Mouse (Mus musculus) neural tube, embryonic 11.5 days (tissue): Measurements from ENCODE around the gene Ercc4. TPM values are rescaled to one million over a fixed set of nuclear protein-coding genes. Genes with fewer than 3 reads are reported as not detected.
"Not testable (repeated sequence)": the region's sequence is repeated elsewhere in the genome, so short reads cannot be mapped to it uniquely, and the experiment has no call there.

Experiments
- ATAC-seq: fragments of 200-750 bp; cut with Nextera tagmentation; 2 replicates; pipeline ENCODE4 v1.8.0; 2017; ENCODE audit warnings: moderate number of reproducible peaks, mild to moderate bottlenecking, moderate TSS enrichment, moderate library complexity; ENCODE audit not compliant: insufficient read depth, low FRiP score, low TSS enrichment
- DNase-seq: peaks from one replicate; pipeline ENCODE4 v3.0.0-alpha.2; 2015; ENCODE audit warnings: low spot score
- H3K27ac ChIP-seq: fragments of 300-500 bp; sonication (generic); 2 replicates; pipeline ENCODE4 v1.5.1; 2014; ENCODE audit warnings: low read depth, mild to moderate bottlenecking, low read length
- H3K27me3 ChIP-seq: fragments of 300-500 bp; sonication (generic); 2 replicates; pipeline ENCODE4 v1.6.1; 2014; ENCODE audit warnings: mild to moderate bottlenecking, low read length, mixed read lengths; ENCODE audit not compliant: control insufficient read depth, insufficient read depth
- H3K36me3 ChIP-seq: fragments of 300-500 bp; sonication (generic); 2 replicates; pipeline ENCODE4 v1.6.1; 2014; ENCODE audit warnings: mild to moderate bottlenecking, low read length, moderate library complexity, mixed read lengths; ENCODE audit not compliant: control insufficient read depth, insufficient read depth
- H3K4me1 ChIP-seq: fragments of 300-500 bp; sonication (generic); 2 replicates; pipeline ENCODE4 v1.6.1; 2014; ENCODE audit warnings: low read length, mixed read lengths; ENCODE audit not compliant: control insufficient read depth, insufficient read depth
- H3K4me2 ChIP-seq: fragments of 300-500 bp; sonication (generic); 2 replicates; pipeline ENCODE4 v1.6.1; 2014; ENCODE audit warnings: low read depth, mild to moderate bottlenecking, moderate library complexity
- H3K4me3 ChIP-seq: fragments of 300-500 bp; sonication (generic); 2 replicates; pipeline ENCODE4 v1.5.1; 2014; ENCODE audit warnings: low read depth, low read length
- H3K9ac ChIP-seq: fragments of 300-500 bp; sonication (generic); 2 replicates; pipeline ENCODE4 v1.6.1; 2014; ENCODE audit warnings: mild to moderate bottlenecking, low read length
- H3K9me3 ChIP-seq: fragments of 300-500 bp; sonication (generic); 2 replicates; pipeline ENCODE4 v1.6.1; 2016; ENCODE audit warnings: low read length; ENCODE audit not compliant: control insufficient read depth
- WGBS: fragments of 180-500 bp; shearing (Covaris S2); extraction: QIAGEN DNeasy Blood & Tissue Kit; methylation state at CpG from one replicate; pipeline ENCODE4 v1.1.7; 2014; 5-methylcytosine and 5-hydroxymethylcytosine counted together
- polyA plus RNA-seq: library from polyadenylated mRNA; unstranded; fragments of >200 nt; fragmentation: Nextera tagmentation; extraction: Ambion mirVana; gene quantifications from 2 replicates; pipeline ENCODE4 v1.2.1, GENCODE M21; 2014

Ercc4 gene
- polyA plus RNA-seq, 1 experiment from 2014 or later, result 14.3 TPM

- H3K9me3 ChIP-seq, H3K27ac ChIP-seq, ATAC-seq, H3K4me2 ChIP-seq, H3K9ac ChIP-seq, H3K27me3 ChIP-seq, H3K4me1 ChIP-seq, DNase-seq, H3K4me3 ChIP-seq, H3K36me3 ChIP-seq: not testable (repeated sequence)
- WGBS, result 98% methylated on average over 3 of the region's 3 CpGs
These were observed 6.0 kb downstream of the Ercc4 start for GRCm38 (mm10) chr16:13115466-13115865.

DNA sequence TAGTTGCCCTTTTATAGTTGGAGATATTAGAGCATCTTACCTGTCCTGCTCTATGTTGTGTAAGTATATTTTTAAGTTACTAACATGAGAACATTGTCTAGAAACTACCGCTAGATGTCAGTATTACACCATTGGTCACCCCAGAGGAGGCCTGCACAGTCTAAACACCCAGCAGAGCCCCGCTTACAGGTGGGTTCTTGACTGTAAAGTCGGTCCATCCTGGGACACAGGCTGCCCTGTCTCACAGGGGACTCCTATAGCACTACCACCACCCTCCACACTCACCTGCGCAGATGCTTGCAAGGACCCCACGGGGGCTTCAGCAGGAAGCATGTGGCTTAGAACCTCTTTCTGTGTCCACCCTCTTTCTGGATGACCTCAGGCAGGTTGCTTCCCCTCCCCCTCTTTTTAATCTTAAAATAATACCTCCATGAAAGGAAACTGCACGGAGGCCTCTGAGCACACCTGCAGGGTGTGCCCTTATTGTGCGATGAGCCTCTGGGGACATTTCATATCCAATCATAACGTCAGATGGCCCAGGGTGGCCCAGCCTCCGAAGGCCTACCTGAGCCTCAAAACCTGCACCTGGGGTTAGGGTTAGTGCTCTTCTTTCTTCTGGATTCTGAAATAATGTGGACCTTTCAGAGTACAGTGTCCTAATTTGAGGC lies 7.9 kb downstream of the Ercc4 start:
- no peaks in the 10 kb centered on the region for H3K27me3 ChIP-seq
- 68% methylated on average over 9 of the region's 9 CpGs for WGBS
- ATAC-seq (peak; percentile 61), DNase-seq (peak; percentile 51)
- H3K27ac ChIP-seq, result no peak overlapping the region
- no peak overlapping the region for H3K4me2 ChIP-seq
- no peak overlapping the region for H3K4me3 ChIP-seq
- H3K9ac ChIP-seq, result no peak overlapping the region
- H3K4me1 ChIP-seq, result no peaks in the 10 kb centered on the region
- peaks cover 4% of the 10 kb centered on the region; the same call in 1 of the 2 replicates for H3K36me3 ChIP-seq
- no peaks in the 10 kb centered on the region for H3K9me3 ChIP-seq

- WGBS, result 92% methylated on average over 7 of the region's 7 CpGs
- no peak for DNase-seq
- Histone ChIP-seq H3K9ac (no peak overlapping the region), H3K4me1 (no peaks in the 10 kb centered on the region), H3K9me3 (no peaks in the 10 kb centered on the region), H3K36me3 (peaks cover 4% of the 10 kb centered on the region; the same call in 1 of the 2 replicates), H3K27me3 (no peaks in the 10 kb centered on the region), H3K27ac (no peak overlapping the region), H3K4me3 (no peak overlapping the region), H3K4me2 (no peak overlapping the region)
- ATAC-seq, result no peak
These were observed 8.5 kb downstream of the Ercc4 start for GRCm38 (mm10) chr16:13117967-13118430.

DNA sequence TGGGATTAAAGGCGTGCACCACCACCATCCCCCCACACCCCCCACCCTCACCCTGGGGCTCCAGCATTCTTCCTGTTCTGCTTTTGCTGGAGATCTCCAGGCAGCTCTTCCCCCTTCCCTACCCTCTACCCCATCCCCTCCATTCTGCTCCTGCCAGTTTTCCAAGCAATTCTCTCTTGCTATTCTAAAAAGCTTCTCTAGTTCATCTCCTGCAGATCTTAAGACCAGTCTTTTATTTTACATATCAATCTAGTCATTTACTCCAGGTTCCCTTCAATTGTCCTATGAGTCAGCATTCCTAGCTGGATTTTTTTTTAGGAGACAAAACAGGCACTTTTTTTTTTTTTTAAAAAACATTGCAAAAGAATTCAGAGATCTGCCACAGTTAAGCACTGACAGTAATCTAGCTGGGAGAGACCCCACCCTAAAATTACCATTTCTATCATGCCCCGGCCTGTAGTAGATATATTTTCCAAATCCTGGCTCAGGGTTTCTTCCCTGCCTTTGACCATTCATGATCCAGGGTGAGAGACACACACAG lies 9.3 kb downstream of the Ercc4 start:
- ATAC-seq, result no peak
- H3K9me3 ChIP-seq, result no peaks in the 10 kb centered on the region
- H3K36me3 ChIP-seq, result no peaks in the 10 kb centered on the region; the same call in 1 of the 2 replicates
- WGBS, result 92% methylated on average over 2 of the region's 2 CpGs
- H3K4me2 ChIP-seq, result no peak overlapping the region
- H3K4me1 ChIP-seq, result no peaks in the 10 kb centered on the region
- no peak overlapping the region for H3K4me3 ChIP-seq
- no peaks in the 10 kb centered on the region for H3K27me3 ChIP-seq
- no peak overlapping the region for H3K27ac ChIP-seq
- H3K9ac ChIP-seq, result no peak overlapping the region
- DNase-seq, result no peak

- no peaks in the 10 kb centered on the region for H3K36me3 ChIP-seq
- WGBS, result 90% methylated on average over 3 of the region's 3 CpGs
These were observed 10.3 kb downstream of the Ercc4 start for GRCm38 (mm10) chr16:13119641-13120350.

DNA sequence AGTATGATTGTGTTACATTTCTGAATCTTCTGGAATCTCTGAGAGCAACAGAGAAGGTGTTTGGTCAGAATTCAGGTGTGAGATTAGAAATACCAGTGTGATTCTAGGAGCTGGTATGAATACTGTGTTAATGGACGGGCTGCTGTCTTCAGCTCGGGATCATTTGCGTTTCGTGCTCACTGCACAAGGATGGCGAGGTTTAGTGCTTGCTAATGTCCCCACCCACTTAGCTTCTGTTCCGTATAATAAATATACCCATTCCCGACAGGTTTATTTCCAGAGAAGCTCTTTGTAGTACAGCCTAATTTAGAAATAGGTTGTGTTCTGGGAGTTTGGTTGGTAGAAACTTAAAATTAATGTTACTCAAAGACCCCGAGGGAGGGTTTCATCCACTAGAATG lies 15.9 kb downstream of the Ercc4 start:
- Histone ChIP-seq H3K27ac (no peak overlapping the region), H3K36me3 (peaks cover 2% of the 10 kb centered on the region), H3K27me3 (no peaks in the 10 kb centered on the region), H3K4me1 (no peaks in the 10 kb centered on the region), H3K9me3 (no peaks in the 10 kb centered on the region), H3K4me3 (no peak overlapping the region), H3K4me2 (no peak overlapping the region), H3K9ac (no peak overlapping the region)
- ATAC-seq, result no peak
- 87% methylated on average over 8 of the region's 8 CpGs for WGBS
- DNase-seq, result no peak

More at GRCm38 (mm10) chr16:13119641-13120350, 10.3 kb downstream of the Ercc4 start:
- H3K4me2 ChIP-seq, result no peak overlapping the region
- H3K27ac ChIP-seq, result no peak overlapping the region
- no peak for DNase-seq
- H3K9ac ChIP-seq, result no peak overlapping the region
- no peaks in the 10 kb centered on the region for H3K4me1 ChIP-seq
- no peaks in the 10 kb centered on the region for H3K27me3 ChIP-seq
- H3K4me3 ChIP-seq, result no peak overlapping the region
- H3K9me3 ChIP-seq, result no peaks in the 10 kb centered on the region
- no peak for ATAC-seq

- H3K27ac ChIP-seq, result no peak overlapping the region
- H3K4me1 ChIP-seq, result no peaks in the 10 kb centered on the region
- H3K36me3 ChIP-seq, result peaks cover 2% of the 10 kb centered on the region
- no peaks in the 10 kb centered on the region for H3K27me3 ChIP-seq
- H3K4me3 ChIP-seq, result no peak overlapping the region
- DNase-seq, result no peak
- WGBS, result 95% methylated on average over 10 of the region's 10 CpGs
- no peak for ATAC-seq
- H3K4me2 ChIP-seq, result no peak overlapping the region
- no peak overlapping the region for H3K9ac ChIP-seq
- H3K9me3 ChIP-seq, result no peaks in the 10 kb centered on the region
These were observed 18.1 kb downstream of the Ercc4 start for GRCm38 (mm10) chr16:13127566-13127965.

DNA sequence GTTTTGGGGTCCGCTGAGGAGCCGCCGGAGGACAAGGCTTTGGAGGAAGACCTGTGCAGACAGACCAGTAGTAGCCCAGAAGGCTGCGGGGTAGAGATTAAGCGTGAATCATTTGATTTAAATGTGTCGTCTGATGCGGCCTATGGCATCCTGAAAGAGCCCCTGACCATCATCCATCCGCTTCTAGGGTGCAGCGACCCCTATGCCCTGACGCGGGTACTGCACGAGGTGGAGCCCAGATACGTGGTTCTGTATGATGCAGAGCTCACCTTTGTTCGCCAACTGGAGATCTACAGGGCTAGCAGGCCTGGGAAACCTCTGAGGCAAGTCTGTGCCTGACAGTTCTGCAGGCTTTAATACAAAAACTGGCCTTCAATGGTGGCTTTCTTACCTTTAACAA lies 20.9 kb downstream of the Ercc4 start:
- Histone ChIP-seq H3K4me2 (no peak overlapping the region), H3K27me3 (no peaks in the 10 kb centered on the region), H3K36me3 (peaks cover 2% of the 10 kb centered on the region), H3K4me1 (no peaks in the 10 kb centered on the region), H3K27ac (no peak overlapping the region), H3K9me3 (no peaks in the 10 kb centered on the region), H3K9ac (no peak overlapping the region), H3K4me3 (no peak overlapping the region)
- WGBS, result 41% methylated on average over 14 of the region's 14 CpGs
- ATAC-seq, result no peak
- DNase-seq, result peak; percentile 65
